Mouse (Mus musculus) limb, embryonic 14.5 days (tissue): ENCODE measurements at regions not wholly inside any gene's neighbourhood (a gene's known extent, or its start where the extent isn't known, plus 50 kb on each side); places are given as distances from the start of the nearest gene placed in this dataset.

Experiments
- ATAC-seq: fragments of 200-750 bp; cut with Nextera tagmentation; 2 replicates; pipeline ENCODE4 v1.8.0; 2017; ENCODE audit warnings: low read depth, moderate number of reproducible peaks, moderate TSS enrichment; ENCODE audit not compliant: low FRiP score
- DNase-seq: peaks from one replicate; pipeline ENCODE4 v3.0.0-alpha.2; 2015; ENCODE audit warnings: low spot score
- H3K27ac ChIP-seq: fragments of 300-500 bp; sonication (generic); replicated peaks from 2 replicates; pipeline ENCODE4 v1.5.1; 2014; ENCODE audit warnings: low read depth, mild to moderate bottlenecking, low read length, moderate library complexity, mixed read lengths
- H3K27me3 ChIP-seq: fragments of 300-500 bp; sonication (generic); 2 replicates; pipeline ENCODE4 v1.6.1; 2014; ENCODE audit warnings: low read length, mixed read lengths; ENCODE audit not compliant: control insufficient read depth, insufficient read depth
- H3K36me3 ChIP-seq: fragments of 300-500 bp; sonication (generic); 2 replicates; pipeline ENCODE4 v1.6.1; 2014; ENCODE audit warnings: mild to moderate bottlenecking, low read length, moderate library complexity, mixed read lengths; ENCODE audit not compliant: control insufficient read depth, insufficient read depth
- H3K4me1 ChIP-seq: fragments of 300-500 bp; sonication (generic); 2 replicates; pipeline ENCODE4 v1.6.1; 2014; ENCODE audit warnings: antibody characterized with exemption, low read length, mixed read lengths; ENCODE audit not compliant: control insufficient read depth, insufficient read depth
- H3K4me2 ChIP-seq: fragments of 300-500 bp; sonication (generic); replicated peaks from 2 replicates; pipeline ENCODE4 v1.6.1; 2014; ENCODE audit warnings: low read depth, mild to moderate bottlenecking, low read length, moderate library complexity; ENCODE audit not compliant: severe bottlenecking
- H3K4me3 ChIP-seq: fragments of 300-500 bp; sonication (generic); replicated peaks from 2 replicates; pipeline ENCODE4 v1.5.1; 2014; ENCODE audit warnings: low read length
- H3K9ac ChIP-seq: fragments of 300-500 bp; sonication (generic); 2 replicates; pipeline ENCODE4 v1.6.1; 2014; ENCODE audit warnings: mild to moderate bottlenecking, low read depth, low read length, moderate library complexity; ENCODE audit not compliant: severe bottlenecking
- H3K9me3 ChIP-seq: fragments of 300-500 bp; sonication (generic); 2 replicates; pipeline ENCODE4 v1.6.1; 2016; ENCODE audit warnings: low read length; ENCODE audit not compliant: control insufficient read depth
- POLR2A ChIP-seq: fragments of 200-500 bp; IDR thresholded peaks from 2 replicates; pipeline ENCODE4 v1.8.0; 2012; ENCODE audit warnings: inconsistent platforms, mild to moderate bottlenecking, moderate library complexity, borderline replicate concordance; ENCODE audit not compliant: insufficient read depth, insufficient read length; ENCODE audit errors: extremely low read depth
- WGBS: fragments of 180-500 bp; shearing (Covaris S2); extraction: QIAGEN DNeasy Blood & Tissue Kit; methylation state at CpG from one replicate; pipeline ENCODE4 v1.1.7; 2014; 5-methylcytosine and 5-hydroxymethylcytosine counted together

DNA sequence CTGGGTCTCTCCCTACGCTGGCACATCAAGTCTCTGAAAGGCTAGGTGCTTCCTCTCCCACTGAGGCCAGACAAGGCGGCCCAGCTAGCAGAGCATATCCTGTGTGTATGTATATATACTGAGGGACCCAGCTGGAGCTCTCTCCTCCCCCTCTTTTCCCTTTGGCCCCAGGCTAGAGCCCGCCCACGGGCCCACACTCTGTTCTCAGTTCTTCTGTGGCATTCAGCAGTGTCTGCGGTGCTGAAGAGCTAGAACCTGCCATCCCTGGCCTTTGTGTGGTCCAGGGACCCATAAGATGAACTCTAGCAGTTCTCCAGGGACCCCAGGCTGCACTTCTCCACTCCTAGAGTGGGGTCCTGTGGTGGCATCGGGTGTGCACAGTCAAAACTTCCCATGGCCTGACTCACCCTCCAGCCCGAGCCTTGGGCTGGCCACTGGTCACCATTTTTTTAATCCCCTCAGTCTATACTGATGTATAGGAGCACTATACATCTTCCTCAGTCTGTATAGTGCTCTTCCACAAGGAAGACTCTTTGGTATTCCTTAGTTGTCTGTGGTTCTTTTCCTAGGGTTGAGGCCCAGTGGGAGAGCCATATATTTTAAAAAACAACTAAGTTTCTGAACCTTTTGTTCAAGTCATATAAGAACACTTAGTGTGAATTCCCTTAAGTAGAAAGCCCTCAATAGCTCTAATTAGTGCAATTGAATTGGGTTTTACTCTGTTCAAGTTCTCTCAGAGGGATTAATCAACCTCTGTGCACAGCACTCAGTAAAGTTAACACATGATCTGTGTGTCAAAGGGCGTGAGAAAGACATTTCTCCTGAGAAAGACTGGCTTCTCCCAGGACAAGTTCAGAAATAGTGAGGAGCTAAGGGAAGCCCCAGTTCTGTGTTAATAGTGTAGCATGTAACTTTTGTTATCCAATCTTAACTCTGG, 401.3 kb downstream of the Ipmk start:
- no peak for ATAC-seq
- no peaks in the 10 kb centered on the region for H3K9me3 ChIP-seq
- no peak for DNase-seq
- TF ChIP-seq POLR2A, result no peak
- H3K27ac ChIP-seq, result no peak overlapping the region
- H3K27me3 ChIP-seq, result no peaks in the 10 kb centered on the region
- H3K4me3 ChIP-seq, result no peak overlapping the region
- 78% methylated on average over 8 of the region's 8 CpGs for WGBS
- H3K9ac ChIP-seq, result no peak overlapping the region
- H3K4me1 ChIP-seq, result no peaks in the 10 kb centered on the region
- no peaks in the 10 kb centered on the region for H3K36me3 ChIP-seq
- no peak overlapping the region for H3K4me2 ChIP-seq

DNA sequence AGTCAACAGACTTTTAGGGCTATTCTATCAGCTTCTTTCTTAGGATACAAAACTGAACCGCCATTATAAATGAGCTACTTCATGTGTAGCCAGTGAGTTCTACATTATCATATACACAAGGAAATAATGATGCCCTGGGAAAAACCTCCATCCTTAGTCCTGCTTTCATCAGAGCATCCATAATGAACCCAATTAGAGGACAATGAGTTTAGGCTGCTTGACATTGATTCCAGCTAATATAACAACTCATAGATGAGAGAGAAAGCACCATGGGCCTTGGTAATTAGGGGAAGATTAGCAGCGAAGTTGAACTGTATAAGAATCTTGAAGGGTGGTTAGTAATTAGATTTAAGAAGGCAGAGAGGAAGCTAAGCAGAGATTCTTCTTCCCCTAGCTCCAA, 405.7 kb downstream of the Ipmk start:
- 80% methylated on average over 2 of the region's 2 CpGs for WGBS
- no peaks in the 10 kb centered on the region for H3K4me1 ChIP-seq
- no peaks in the 10 kb centered on the region for H3K27me3 ChIP-seq
- DNase-seq (no peak), ATAC-seq (no peak)
- H3K9ac ChIP-seq, result no peak overlapping the region
- no peak overlapping the region for H3K4me2 ChIP-seq
- no peak overlapping the region for H3K4me3 ChIP-seq
- no peak for TF ChIP-seq POLR2A
- H3K9me3 ChIP-seq, result no peaks in the 10 kb centered on the region
- no peaks in the 10 kb centered on the region for H3K36me3 ChIP-seq
- no peak overlapping the region for H3K27ac ChIP-seq

DNA sequence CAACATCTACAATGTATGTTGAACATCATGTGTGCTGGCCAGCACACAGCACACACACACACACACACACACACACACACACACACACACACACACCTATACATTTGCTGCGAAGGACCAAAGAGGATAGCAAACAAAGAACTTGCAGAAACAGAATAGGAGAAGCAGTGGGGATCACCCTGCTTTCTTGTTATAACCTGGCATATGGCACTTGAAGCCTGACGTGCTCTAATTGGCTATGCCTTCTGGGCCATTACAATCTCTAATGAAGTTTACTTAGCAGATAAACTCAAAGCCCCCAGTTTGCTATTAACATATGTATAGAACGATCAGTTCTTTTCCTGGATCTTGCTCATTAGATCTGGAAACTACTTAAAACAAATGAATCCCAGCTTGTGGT, 407.2 kb downstream of the Ipmk start:
- Histone ChIP-seq H3K36me3 (no peaks in the 10 kb centered on the region), H3K9ac (no peak overlapping the region), H3K27ac (no peak overlapping the region), H3K9me3 (no peaks in the 10 kb centered on the region), H3K4me1 (no peaks in the 10 kb centered on the region), H3K4me2 (no peak overlapping the region), H3K4me3 (no peak overlapping the region), H3K27me3 (no peaks in the 10 kb centered on the region)
- no peak for TF ChIP-seq POLR2A
- ATAC-seq (no peak), DNase-seq (no peak)
- WGBS, result 64% methylated on average over 3 of the region's 3 CpGs

DNA sequence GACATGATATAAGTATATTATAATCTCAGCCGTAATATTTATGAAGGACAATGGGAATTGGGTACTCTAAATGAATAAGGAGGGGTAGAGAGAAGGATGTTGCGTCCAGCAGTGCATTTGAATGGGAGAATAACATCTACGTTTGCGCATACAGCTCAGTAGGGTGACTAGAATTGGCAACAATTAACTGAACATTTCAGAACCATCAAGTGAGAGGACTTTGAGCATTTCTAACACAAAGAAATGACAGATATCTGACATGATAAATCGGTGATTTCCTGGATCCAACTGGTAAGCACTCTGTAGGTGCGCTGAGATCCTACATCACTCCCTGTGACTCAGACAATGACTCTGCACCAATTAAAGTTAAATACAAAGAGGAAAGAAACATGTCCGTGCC, 431.3 kb downstream of the Ipmk start:
- TF ChIP-seq POLR2A, result no peak
- Histone ChIP-seq H3K27me3 (no peaks in the 10 kb centered on the region), H3K9me3 (no peaks in the 10 kb centered on the region), H3K4me2 (no peak overlapping the region), H3K27ac (no peak overlapping the region), H3K9ac (no peak overlapping the region), H3K36me3 (no peaks in the 10 kb centered on the region), H3K4me3 (no peak overlapping the region), H3K4me1 (no peaks in the 10 kb centered on the region)
- DNase-seq (no peak), ATAC-seq (no peak)
- 89% methylated on average over 7 of the region's 7 CpGs for WGBS

DNA sequence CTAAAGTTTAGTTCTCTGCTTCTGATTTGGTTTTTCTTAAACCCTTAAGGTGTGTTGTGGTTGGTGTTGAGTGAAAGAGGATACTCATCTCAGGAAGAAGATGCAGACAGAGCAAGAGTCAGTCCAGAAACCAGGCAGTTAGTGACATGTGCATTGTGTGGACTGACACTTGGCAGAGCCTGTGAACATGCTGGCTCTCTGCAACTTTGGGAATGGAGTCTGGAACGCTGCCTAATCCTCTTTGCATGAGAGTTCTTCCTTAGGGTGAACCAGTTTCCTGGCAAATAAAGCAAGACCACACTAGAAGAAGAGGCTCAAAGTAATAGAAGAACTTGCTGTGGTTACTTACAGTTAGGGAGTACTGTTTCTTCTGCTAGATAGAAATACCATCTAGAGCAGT, 441.7 kb downstream of the Ipmk start:
- no peaks in the 10 kb centered on the region for H3K27me3 ChIP-seq
- no peaks in the 10 kb centered on the region for H3K9me3 ChIP-seq
- TF ChIP-seq POLR2A, result no peak
- no peak overlapping the region for H3K4me2 ChIP-seq
- ATAC-seq, result no peak
- WGBS, result 41% methylated on average over 1 of the region's 1 CpGs
- no peaks in the 10 kb centered on the region for H3K36me3 ChIP-seq
- no peak overlapping the region for H3K27ac ChIP-seq
- no peak overlapping the region for H3K9ac ChIP-seq
- no peak overlapping the region for H3K4me3 ChIP-seq
- H3K4me1 ChIP-seq, result no peaks in the 10 kb centered on the region
- DNase-seq, result no peak

DNA sequence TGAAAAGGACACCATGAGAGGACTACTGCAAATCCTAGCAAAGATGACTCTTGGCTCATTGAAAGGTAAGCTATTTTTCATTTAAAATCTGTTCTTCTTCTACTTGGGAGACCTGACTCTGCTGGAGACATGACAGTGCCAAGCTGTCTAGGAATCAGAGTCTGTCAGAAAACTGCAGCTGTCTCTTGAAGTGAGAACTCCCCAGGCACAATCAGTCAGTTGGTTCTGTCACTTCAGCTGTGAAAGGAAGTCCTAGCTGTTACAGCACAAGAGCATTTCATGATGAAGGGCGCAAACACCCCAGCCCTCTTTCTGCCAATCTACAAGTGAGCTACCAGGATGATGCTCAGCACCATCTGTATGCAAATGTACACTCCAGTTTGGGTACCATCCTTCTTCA, 442.4 kb downstream of the Ipmk start:
- Histone ChIP-seq H3K4me2 (no peak overlapping the region), H3K27me3 (no peaks in the 10 kb centered on the region), H3K4me1 (no peaks in the 10 kb centered on the region), H3K4me3 (no peak overlapping the region), H3K36me3 (no peaks in the 10 kb centered on the region), H3K27ac (no peak overlapping the region), H3K9me3 (no peaks in the 10 kb centered on the region), H3K9ac (no peak overlapping the region)
- ATAC-seq (no peak), DNase-seq (no peak)
- no peak for TF ChIP-seq POLR2A
- 95% methylated on average over 1 of the region's 1 CpGs for WGBS
